Mouse (Mus musculus) frontal cortex, postnatal 14 days (tissue): ENCODE data around the gene Gpx7.
A peak's percentile ranks its signal among the peaks of the same experiment; 100 is the strongest.

Experiments
- DNase-seq, 2 experiments: peaks; one replicate each; pipeline ENCODE4 v3.0.0; 2022; ENCODE audit warnings: low spot score in 2 of 2

The Gpx7 gene

DNA sequence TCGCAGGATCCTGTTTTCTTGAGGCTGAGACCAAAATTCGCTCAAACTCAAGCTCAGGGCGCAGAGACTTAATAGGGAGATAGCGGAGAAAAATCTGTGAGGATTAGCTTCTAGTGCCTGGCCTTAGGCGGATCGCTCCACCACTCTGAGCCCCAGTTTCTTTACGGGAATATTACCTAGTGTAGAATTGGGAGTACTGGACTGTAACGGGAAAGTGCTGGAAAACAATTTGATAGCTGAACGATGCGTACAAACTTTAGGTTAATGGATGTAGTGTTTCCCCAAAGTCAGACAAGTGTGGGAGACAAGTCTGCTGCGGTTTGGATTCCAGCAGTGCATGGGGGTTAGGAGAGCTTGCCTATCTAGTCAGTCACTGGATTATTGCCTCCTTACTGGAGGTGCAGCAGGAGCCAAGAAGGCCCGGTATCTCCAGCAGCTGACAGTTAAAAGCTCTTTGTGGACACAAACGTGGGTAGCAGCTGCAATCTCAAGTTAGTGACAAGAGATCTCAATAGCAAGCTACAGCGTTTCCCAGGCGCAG is at the start of gene Gpx7:
Gpx7 (minus strand) TSS at position 101 of the 541 bp plus-strand sequence.
- DNase-seq = no peak

DNA sequence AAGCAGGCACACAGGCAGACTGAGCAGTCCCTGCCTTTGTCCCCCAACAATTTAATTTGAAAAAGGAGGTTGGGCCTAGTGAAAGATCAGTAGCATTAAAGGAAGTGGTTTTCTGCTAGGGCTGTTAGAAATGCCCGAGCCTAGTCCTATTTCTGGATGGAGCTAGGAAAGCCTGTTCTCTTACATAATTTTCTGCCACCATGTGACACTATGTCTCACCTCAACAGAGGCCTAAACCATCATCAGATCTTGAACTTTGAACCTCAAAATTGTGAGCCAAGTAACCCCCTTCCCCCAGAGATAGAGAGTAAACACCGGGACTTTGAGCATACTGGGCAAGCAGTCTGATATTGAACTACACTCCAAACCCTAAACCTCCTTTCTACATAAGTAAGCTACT is 49.3 kb upstream of the Gpx7 start:
- no peak for DNase-seq

DNA sequence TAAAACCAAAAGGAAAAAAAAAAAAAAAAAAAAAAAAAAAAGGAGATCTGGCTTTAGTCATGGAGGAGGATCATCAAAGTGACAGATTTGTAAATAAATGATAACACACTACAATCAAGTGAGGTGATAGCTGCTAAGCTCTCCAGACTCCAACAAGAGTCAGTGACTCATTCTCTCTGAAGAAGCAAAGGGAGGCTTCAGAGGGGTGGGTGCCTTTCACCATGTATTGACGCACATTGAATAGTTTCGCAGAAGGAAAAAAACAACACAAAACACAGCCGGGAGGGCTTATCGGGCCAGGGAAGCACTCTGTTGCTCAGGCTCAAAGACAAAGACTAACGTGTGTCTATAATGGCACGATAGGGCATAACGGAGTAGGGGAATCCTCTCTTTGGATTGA is 41.3 kb upstream of the Gpx7 start:
- no peak for DNase-seq

DNA sequence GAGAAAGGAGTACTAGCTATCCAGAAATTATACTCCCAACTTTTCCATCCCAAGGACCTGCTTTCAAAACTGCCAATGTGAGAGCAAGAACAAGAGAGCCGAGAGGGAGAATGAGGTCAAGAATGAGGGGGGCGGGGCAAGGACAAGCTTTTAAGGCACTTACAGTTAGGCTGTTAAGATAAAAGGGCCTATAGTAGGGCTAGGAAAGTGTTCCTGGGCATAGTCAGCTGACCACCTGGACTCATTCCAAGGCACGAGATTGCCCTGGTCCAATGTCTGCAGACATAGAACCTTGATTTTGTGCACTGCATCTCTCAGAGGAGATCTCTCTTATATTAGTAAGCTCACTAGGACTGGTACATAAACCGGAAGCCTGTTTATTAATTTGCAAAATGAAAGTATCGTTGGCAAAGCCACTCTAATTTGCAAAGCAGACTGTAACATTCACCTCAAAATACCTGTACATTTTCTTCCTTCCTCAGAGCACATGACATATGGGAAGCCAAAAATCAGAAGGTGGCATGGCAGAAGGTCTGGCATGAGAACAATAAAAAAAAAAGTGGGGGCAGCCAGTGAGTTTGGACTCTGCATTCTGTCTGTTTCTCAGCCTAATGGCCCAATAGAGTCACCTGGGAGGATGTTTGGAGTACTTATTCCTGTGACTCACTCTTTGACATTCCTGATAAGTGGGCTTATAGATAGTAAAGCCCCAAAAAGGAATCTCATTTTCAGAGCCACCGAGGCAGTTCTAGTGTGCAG is 31.5 kb upstream of the Gpx7 start:
- DNase-seq = no peak

DNA sequence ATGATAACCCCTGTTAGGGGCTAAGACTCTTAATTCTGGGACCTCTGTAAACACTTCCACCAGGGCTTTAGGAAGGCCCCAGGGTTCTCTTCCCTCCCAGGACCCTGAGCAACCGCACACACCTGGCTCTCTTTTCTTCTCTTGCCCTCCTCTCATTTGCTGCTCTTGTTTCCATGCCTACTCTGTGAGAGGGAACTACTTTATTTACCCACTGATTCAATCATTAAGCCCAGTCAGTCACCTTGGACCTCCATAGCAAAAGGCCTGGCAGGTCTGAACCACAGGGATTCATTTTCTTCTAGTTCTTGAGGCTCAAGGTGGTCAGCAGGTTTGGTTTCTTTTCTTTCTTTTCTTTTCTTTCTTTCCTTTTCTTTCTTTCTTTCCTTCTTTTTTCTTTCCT is 29.5 kb upstream of the Gpx7 start:
- DNase-seq = no peak

DNA sequence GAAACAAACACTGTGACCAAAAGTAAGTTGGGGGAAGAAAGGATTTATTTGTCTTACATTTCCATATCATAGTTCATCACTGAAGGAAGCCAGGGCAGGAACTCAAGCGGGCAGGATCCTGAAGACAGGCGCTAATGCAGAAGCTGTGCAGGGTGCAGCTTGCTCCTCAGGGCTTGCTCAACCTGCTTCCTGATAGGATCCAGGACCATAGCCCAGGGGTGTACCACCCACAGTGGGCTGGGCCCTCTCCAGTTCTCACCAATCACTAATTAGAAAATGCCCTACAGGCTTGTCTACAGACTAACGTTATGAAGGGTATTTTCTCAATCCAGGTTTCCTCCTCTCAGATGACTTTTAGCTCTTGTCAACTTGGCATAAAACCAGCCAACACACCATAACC is 28.9 kb upstream of the Gpx7 start:
- no peak for DNase-seq

DNA sequence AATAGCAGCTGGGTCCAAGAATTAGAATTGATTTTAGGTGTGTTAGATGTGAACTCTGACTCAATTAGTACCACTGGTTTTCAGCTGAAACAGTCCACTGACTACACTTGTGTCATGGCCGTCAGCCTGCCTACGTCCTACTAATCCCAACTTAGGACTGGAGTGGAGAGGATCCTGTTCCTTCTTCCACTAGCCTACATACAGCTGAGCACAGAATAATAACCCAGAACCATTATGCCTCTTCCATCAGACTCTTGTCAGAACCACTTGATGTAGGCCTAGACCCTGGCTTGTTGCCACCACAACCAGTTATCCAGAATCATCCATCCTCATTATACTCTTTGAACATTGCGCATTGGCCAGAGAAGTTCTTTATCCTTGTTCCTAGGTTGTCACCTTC is 28.0 kb upstream of the Gpx7 start:
- no peak for DNase-seq

DNA sequence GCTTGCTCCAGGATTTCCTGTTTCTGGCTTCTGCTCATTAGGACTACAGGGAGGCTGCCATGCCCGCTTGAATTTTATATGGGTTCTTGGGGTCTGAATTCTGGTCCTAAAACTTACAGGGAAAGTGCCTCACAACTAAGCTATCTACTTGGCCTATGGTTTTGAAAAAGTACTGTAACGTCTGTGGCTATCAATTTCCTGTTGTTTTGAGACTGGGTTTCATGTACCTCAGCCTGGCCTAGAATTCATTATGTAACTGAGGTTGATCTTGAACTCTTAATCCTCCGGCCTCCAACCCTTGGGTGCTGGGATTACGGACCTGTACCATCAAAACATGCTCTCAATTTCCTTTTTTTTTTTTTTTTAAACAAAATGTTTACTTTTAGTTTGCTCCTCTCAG is 27.5 kb upstream of the Gpx7 start:
- DNase-seq = no peak

DNA sequence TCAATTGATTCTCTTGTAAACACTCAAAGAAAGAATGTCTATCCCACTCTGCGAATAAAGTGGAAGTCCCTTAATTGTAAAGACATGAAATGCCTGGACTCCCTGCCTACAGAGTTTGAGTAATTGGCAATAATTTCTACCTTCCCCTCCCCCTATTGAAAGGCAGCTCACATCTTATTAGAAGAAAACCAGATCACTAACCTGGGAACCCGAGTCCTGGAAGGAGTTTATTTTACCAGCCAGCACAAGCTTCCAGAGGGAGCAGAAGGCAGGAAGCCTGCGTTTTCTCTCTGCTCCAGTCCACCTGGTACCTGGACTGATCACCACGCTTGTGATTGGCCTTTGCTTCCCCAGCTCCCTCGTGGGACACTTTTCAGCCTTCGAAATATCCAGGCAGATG is 26.6 kb upstream of the Gpx7 start:
- no peak for DNase-seq

DNA sequence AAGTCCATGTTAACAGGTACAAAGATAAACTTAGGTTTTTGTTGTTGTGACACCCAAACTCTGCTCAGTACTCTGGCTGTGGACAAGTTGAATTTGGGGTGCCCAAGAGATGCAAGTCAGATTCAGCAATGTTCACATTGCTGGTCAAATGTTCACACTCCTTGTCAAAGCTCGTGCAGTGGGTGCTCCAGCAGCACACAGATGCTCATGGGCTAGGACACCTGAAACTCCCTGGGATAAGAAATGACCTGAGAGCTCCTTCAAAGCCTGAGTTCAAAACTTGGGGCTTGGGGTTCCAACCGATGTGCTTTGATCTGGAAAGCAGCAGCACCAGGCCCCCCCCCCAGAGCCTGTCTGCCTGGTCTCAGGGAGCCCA is 24.8 kb upstream of the Gpx7 start:
- DNase-seq = no peak

DNA sequence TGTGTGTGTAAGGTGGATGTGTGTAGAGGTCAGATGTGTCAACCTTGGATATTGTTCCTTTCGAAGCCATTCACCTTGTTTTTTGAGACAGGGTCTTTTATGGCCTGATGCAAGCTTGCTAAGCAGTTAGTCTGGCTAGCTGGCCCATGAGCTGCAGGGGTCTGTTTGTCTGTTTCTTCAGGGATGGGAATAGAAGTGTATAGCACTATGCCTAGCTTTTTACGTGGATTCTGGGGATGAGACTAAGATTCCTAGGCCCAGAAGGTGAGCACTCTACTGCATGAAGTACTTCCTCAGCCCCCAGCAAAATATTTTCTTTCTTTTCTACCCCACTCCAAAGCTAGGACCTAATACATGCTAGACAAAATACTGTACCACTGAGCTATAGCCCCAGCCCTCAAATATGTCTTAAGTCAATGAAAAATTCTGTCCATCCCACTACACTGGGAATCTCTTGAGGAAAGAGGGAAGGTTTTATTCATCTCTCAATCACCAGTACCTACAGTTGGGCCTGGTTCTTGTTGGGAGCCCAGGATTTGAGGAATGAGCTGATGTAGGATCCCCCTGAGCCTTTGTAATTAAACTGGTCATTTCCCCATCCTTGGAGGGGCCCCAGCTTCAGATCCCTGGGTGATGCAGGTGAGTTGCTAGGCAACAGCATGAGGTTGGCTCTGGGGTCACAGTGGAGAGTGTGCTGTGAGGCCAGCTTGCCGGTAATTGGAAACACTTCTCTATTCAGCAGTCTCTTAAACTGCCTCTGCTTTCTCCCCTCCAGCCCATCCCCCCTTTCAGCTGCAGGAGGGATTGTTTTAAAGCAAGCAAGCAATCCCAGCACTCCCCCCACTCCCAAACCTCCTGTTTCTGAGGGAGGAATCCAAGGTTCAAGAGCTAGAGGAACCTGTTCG is 24.1 kb upstream of the Gpx7 start:
- DNase-seq = no peak

DNA sequence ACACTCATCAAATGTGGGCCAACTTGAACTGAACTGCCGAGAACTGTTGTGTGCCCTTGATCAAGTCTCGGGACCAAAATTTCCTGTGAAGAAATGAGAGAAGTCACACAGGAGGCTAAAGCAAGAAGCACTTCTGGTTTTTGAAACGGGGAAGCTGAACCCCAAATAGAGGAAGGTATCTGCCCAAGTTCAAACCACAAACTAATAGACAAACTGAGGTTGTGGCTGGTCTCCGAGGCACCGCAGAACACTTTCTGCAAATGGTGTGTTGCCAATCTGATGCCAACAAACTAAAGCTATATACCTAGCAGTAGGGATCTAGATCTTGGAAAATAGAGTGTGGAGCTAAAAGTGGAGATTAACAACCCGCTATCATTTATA is 21.6 kb upstream of the Gpx7 start:
- no peak for DNase-seq

DNA sequence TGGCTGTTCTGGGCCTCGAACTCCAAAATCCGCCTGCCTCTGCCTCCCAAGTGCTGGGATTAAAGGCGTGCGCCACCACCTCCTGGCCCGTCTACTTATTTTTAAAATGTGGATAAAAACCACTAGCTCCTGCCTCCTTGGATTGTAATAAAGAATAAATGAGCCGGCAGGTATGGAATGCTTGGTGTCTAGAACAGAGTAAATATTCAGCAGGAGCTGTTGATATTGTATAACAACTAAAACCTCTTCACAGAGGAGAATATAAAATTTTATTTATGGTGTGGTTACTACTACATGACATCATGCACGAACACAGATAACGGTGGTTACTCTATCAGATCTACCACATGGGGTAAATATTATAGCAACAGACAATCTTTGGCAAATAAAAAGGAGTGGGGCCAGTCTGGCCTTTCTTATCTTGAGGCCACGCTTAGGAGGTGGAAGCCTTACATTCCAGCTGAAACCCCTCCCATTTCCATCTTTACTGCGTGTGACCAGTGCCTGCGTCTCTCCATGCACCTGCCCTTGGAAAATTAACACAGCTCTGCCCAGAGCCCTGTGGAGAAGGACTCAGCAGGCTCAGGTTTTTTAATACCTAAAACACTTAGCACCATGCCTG is 21.1 kb upstream of the Gpx7 start:
- DNase-seq = no peak

DNA sequence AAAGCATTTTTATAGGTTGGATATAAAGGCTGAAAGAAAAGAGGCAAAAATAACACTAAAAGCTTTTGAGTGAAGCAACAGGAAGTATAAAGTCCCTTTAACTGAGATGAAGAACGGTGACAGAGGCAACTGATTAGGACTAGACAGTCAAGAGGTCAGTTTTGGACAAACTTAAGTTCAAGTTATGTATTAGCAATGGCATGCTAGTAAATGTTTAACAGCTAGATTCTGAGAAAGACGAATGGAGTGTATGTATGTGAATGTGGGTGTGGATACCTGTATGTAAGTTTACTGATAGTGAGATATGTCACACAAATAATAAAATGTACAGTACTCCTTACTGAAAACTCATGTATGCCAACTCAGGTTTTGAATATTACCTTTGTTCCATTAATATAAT is 17.8 kb upstream of the Gpx7 start:
- DNase-seq = no peak

DNA sequence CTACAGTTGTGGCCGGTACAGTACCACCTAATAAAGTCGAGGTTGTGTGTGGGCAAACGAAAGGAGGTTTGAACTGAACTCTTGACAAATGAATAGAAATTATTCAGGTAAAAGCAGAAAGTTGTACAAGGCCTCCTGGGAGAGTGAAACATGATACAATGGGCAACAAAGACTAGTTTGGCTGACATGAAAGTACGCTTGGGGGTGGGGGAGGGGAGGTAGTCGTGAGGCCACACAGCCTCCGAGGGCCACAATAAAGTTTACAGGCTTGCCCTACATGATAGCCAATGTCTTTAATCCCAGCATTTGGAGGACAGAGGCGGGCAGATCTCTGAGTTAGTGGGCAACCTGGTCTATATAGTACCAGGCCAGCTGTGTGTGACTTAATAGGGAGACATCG is 860 bp upstream of the Gpx7 start:
- no peak for DNase-seq

DNA sequence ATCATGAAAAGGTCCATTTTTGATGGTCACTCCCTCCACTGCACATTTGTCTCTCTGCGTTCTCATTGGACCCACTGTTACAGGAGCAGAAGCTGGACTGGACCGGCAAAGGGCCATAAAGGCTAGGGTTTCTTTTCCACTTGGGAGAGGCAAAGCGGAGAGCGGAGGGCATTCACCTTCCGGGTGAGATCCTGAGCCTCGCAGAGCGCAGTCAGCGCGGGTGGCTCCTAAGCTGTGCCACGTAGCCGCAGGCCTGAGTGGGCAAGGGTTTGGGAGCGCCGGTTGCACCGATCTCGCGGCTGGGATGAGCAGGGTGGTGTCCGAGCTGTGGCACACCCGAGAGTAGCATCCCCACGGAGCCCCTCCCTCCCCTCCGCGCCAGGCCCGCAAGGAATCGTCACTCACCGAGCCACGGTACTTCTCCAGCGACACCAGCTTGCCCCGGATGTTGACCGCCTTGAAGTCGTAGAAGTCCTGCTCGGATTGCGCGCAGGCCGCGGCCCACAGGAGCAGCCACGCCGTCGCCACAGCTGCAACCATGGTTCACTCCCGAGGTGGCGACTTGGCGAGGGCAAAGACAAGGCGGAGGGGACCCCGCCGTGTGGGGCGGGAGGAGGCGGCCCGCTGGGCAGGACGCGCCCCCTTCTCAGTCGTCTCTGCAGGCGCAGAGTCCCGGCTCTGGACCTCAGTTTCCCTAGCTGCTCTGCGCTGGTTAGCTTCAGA is 462 bp downstream of the Gpx7 start:
- DNase-seq = peak; percentile 53 to 57

DNA sequence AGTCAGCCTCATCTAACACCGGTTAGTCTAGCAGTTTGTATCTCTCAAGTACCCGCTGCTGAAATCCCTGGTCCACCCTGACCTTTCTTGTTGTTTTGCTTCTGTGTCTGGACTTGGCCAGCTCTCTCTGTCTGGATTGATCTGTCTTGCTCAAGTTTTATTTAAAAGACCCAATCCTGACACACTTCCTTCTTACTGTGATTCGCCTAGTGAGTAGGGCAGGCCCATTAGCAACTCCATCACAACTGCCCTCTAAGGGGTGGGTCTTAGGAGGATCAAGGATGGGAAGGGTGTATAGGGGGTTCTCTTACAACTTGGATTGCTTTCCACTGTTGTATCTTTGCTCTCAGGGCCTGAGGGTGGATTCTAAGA is 1.0 kb downstream of the Gpx7 start:
- no peak for DNase-seq

DNA sequence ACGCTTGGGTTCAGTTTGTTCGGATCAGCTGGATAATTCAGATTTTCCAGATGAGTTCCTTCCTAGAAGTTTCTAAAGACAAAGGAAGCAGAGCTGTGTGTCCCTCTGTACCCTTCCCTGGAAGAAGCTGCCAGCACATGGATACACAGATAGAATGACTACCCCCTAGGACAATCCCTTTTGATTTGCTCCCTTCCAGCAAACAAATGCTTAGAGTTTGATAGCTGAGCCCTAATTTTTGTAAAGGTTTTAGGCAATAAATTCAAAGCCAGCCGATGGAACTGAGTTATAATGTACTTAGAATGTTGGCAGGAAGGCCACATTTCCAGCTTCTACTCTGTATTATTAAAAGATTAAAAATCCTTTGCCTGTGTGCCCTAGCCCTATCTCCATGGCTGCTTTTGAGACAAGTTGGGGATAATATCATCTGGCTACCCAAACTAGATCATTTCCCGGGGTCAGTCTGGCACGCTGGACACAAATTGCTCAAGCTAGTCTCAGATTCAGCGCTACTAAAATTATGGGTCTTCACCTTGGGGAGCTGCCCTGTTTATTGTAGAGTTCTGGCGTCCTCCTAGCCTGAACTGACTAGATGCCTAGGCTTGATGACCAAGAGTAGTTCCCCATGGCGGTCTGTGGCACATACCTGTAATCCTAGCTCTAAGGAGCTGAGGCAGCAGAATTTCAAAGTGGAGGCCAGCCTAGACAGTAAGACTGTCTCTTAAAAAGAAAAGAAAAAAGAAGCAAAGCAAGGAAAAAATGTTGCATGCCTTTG is 2.7 kb downstream of the Gpx7 start:
- DNase-seq = no peak

DNA sequence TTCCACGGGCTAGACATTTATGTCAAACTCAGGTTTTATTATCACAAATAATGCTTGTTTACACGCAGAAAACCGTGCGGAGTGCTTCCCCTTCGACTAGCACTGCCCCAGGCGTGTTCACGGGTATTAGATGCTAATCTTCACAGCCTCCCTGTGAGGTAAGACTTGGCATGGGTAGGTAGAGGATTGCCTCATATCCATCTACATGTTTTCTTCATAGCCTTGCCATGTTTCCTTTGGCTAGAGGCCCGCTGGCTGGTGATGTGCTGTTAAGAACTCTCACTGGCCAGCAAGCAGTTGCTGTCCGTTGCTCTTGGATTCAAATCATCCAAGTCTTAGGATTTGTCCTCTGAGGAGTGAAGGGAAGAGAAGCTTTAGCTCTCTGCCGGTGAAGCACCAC is 6.4 kb downstream of the Gpx7 start:
- DNase-seq = no peak

DNA sequence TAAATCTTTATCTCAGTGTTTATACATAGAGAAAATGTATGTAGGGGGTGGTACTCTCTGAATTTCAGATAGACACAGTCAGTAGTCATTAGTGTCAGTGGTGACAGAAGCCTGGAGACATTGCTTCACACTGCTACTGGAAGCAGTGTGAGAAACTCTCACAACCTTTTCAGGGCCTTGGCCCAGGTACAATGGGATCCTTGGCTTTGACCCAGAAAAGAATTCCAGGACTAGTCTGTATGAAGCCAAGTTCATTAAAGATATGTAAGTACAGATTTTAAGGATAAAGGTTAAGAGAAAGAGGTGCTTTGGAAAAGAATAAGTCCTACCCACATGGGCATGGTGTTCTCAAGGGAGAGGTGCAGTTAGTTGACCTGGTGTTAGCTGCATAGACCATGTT is 12.5 kb downstream of the Gpx7 start:
- DNase-seq = no peak

DNA sequence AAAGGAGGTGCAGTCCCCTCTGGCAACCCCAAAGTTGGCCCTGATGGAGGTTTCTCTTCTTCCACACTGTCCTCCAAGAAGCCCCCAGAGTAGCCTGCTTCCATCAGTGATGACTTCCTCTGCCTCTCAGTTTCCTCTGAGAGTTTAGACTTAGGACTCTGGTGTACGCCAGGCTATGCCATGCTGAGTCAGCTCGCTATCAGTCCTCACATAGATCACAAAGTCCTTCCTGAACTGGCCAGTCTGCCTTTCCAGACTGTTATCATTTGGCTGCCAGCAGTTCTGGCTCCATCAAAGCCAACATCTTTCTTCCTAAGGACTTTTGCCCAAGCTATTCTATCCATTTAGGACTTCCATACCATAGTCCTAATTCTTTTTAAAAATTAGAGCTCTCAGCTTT is 14.2 kb downstream of the Gpx7 start:
- DNase-seq = no peak
